Mouse (Mus musculus) kidney, embryonic 15.5 days (tissue): ENCODE measurements around the gene Hunk. TPM values are rescaled to one million over a fixed set of nuclear protein-coding genes. Genes with fewer than 3 reads are reported as not detected.

ENCODE experiments used
- ATAC-seq: fragments of 200-750 bp; cut with Nextera tagmentation; replicated peaks from 2 replicates; pipeline ENCODE4 v1.8.0; 2017; ENCODE audit warnings: moderate TSS enrichment; ENCODE audit not compliant: low FRiP score
- H3K27ac ChIP-seq: fragments of 300-500 bp; sonication (generic); 2 replicates; pipeline ENCODE4 v1.5.1; 2015; ENCODE audit warnings: mild to moderate bottlenecking, inconsistent platforms
- H3K27me3 ChIP-seq: fragments of 300-500 bp; sonication (generic); 2 replicates; pipeline ENCODE4 v1.6.1; 2015; ENCODE audit warnings: inconsistent platforms
- H3K36me3 ChIP-seq: fragments of 300-500 bp; sonication (generic); 2 replicates; pipeline ENCODE4 v1.6.1; 2015; ENCODE audit warnings: inconsistent platforms
- H3K4me1 ChIP-seq: fragments of 300-500 bp; sonication (generic); 2 replicates; pipeline ENCODE4 v1.6.1; 2015; ENCODE audit warnings: inconsistent platforms
- H3K4me2 ChIP-seq: fragments of 300-500 bp; sonication (generic); 2 replicates; pipeline ENCODE4 v1.6.1; 2015; ENCODE audit warnings: moderate library complexity, mild to moderate bottlenecking, inconsistent platforms
- H3K4me3 ChIP-seq: fragments of 300-500 bp; sonication (generic); replicated peaks from 2 replicates; pipeline ENCODE4 v1.5.1; 2015; ENCODE audit warnings: mild to moderate bottlenecking, inconsistent platforms
- H3K9ac ChIP-seq: fragments of 300-500 bp; sonication (generic); 2 replicates; pipeline ENCODE4 v1.6.1; 2015; ENCODE audit warnings: mild to moderate bottlenecking, inconsistent platforms
- H3K9me3 ChIP-seq: fragments of 300-500 bp; sonication (generic); replicated peaks from 2 replicates; pipeline ENCODE4 v1.6.1; 2016; ENCODE audit warnings: inconsistent platforms
- WGBS: fragments of 180-500 bp; shearing (Covaris S2); methylation state at CpG from one replicate; pipeline ENCODE4 v1.1.7; 2015; ENCODE audit warnings: mixed read lengths; 5-methylcytosine and 5-hydroxymethylcytosine counted together
- polyA plus RNA-seq: library from polyadenylated mRNA; unstranded; fragments of >200 nt; fragmentation: Nextera tagmentation; extraction: Ambion mirVana; gene quantifications from 2 replicates; pipeline ENCODE4 v1.2.1, GENCODE M21; 2015

The Hunk gene
- polyA plus RNA-seq, 1 experiment from 2014 or later = 13.5 TPM

DNA sequence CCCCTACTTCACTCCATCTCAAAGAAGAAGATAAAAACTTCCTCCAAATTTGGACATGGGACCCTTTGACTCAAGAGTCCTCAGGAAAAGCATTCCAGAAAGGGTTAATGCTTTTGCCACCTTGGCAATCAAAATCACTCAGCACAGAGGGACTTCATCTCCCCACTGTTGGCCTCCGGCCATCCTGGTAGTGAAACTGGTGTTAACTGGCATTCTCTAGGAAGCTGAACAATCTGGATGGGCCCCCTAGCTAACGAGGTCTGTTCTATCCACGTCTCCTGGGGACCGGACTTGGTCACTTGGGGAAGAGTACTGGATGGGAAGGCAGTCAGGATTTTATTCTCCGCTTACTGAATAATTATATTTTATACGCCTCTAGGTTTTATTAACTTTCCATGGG lies 57.2 kb downstream of the Hunk start:
- Histone ChIP-seq H3K9me3 (no peaks in the 10 kb centered on the region), H3K4me2 (no peak overlapping the region), H3K27ac (0 out of 2 replicates have a peak overlapping the region, but pooled peaks have one; percentile 30), H3K9ac (no peak overlapping the region), H3K4me3 (no peak overlapping the region), H3K36me3 (peaks cover 30% of the 10 kb centered on the region), H3K4me1 (peaks cover 17% of the 10 kb centered on the region), H3K27me3 (no peaks in the 10 kb centered on the region)
- 63% methylated on average over 6 of the region's 6 CpGs for WGBS
- ATAC-seq = no peak

- Histone ChIP-seq H3K4me3 (no peak overlapping the region), H3K27me3 (no peaks in the 10 kb centered on the region), H3K9ac (no peak overlapping the region), H3K27ac (peak overlapping the region; percentile 89), H3K4me2 (peak overlapping the region; percentile 28), H3K9me3 (no peaks in the 10 kb centered on the region), H3K36me3 (peaks cover 37% of the 10 kb centered on the region), H3K4me1 (peaks cover 34% of the 10 kb centered on the region)
- 25% methylated on average over 11 of the region's 11 CpGs for WGBS
- ATAC-seq = peak; percentile 44; the same call in 1 of the 2 replicates
These were observed 67.4 kb downstream of the Hunk start for GRCm38 (mm10) chr16:90453197-90453596.

- no peaks in the 10 kb centered on the region for H3K9me3 ChIP-seq
- no peak overlapping the region for H3K9ac ChIP-seq
- H3K4me3 ChIP-seq = no peak overlapping the region
- H3K4me2 ChIP-seq = no peak overlapping the region
- no peaks in the 10 kb centered on the region for H3K27me3 ChIP-seq
- peaks cover 31% of the 10 kb centered on the region for H3K4me1 ChIP-seq
- 75% methylated on average over 7 of the region's 7 CpGs for WGBS
- H3K27ac ChIP-seq = no peak overlapping the region
- ATAC-seq = no peak
- H3K36me3 ChIP-seq = peaks cover 32% of the 10 kb centered on the region
These were observed 70.8 kb downstream of the Hunk start for GRCm38 (mm10) chr16:90456495-90457125.

- Histone ChIP-seq H3K4me2 (no peak overlapping the region), H3K27me3 (no peaks in the 10 kb centered on the region), H3K9ac (no peak overlapping the region), H3K27ac (peak overlapping the region; percentile 15; the same call in 1 of the 2 replicates), H3K4me1 (peaks cover 21% of the 10 kb centered on the region), H3K4me3 (no peak overlapping the region), H3K36me3 (peaks cover 34% of the 10 kb centered on the region), H3K9me3 (no peaks in the 10 kb centered on the region)
- 51% methylated on average over 11 of the region's 11 CpGs for WGBS
- ATAC-seq = no peak
These were observed 73.2 kb downstream of the Hunk start for GRCm38 (mm10) chr16:90458899-90459610.

DNA sequence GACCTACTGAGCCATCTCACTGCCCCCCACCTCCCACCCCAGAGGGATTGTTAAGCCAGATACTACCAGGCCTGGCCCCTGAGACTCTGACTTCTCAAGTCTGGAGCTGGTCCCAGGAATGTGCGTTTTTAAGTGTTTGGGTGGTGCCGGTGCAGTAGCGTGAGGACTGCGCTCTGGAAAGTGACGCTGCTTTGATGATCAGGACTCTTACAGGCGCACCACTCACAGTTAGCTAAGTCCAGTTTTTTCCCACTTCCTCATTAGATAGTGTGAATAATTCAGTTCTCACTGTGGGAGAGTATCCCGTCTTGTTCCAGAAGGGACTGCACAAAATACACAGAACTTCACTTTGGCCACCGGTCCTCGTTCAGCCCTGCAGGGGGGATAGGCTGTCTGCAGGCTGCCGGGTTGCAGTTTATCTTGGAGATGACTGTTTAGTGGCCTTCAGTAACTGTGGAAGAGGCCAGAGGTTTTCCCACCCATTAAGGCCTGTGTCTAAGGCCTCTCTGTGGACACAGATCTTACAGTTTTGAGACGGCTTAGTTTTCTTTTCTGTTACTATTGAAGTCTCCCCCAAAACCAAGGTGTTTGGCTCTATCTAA lies 75.6 kb downstream of the Hunk start:
- 42% methylated on average over 11 of the region's 11 CpGs for WGBS
- H3K9ac ChIP-seq = no peak overlapping the region

DNA sequence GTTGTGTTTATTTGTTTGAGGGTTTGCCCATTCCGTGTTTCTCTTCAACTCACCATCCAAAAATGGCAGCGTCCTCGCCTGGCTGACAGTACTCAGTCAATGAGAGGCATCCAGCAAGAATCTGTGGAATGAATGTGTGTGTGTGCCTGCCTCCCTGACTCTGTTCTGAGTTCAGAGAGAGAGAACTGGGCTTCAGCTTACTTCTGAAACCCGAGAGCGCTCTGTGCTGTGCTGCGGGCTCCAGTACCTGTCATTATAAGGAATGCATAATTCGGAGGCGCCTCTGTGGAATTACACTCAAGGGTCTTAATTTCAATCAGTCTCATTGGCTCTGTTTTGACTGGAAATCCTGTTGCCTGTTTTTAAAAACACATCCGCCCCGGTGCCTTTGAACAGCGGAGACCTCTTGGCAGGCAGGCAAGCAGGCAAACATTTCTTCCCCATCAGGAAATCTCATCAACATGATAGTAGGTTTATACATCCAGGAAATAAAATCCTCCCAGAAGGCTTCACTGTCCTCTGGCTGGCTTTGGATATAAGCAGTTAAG lies 77.0 kb downstream of the Hunk start:
- H3K9me3 ChIP-seq = 0 out of 2 replicates have a peak, but pooled peaks cover 5% of the 10 kb centered on the region
- H3K27me3 ChIP-seq = no peaks in the 10 kb centered on the region
- H3K27ac ChIP-seq = peak overlapping the region; percentile 37; the same call in 1 of the 2 replicates
- no peak for ATAC-seq
- peaks cover 43% of the 10 kb centered on the region for H3K36me3 ChIP-seq
- no peak overlapping the region for H3K9ac ChIP-seq
- WGBS = 54% methylated on average over 11 of the region's 11 CpGs
- no peak overlapping the region for H3K4me2 ChIP-seq
- no peak overlapping the region for H3K4me3 ChIP-seq
- H3K4me1 ChIP-seq = peaks cover 20% of the 10 kb centered on the region

More for the DNA sequence above, 75.6 kb downstream of the Hunk start:
- Histone ChIP-seq H3K4me2 (no peak overlapping the region), H3K4me1 (peaks cover 20% of the 10 kb centered on the region), H3K4me3 (no peak overlapping the region), H3K27me3 (no peaks in the 10 kb centered on the region), H3K36me3 (peaks cover 32% of the 10 kb centered on the region), H3K9me3 (0 out of 2 replicates have a peak, but pooled peaks cover 4% of the 10 kb centered on the region), H3K27ac (no peak overlapping the region)
- ATAC-seq = no peak; the same call in 1 of the 2 replicates

GRCm38 (mm10) chr16:90465154-90465553 lies 79.3 kb downstream of the Hunk start:
- Histone ChIP-seq H3K9me3 (0 out of 2 replicates have a peak, but pooled peaks cover 5% of the 10 kb centered on the region), H3K4me2 (no peak overlapping the region), H3K27ac (no peak overlapping the region), H3K36me3 (peaks cover 63% of the 10 kb centered on the region), H3K4me1 (peaks cover 20% of the 10 kb centered on the region), H3K27me3 (no peaks in the 10 kb centered on the region), H3K9ac (no peak overlapping the region), H3K4me3 (no peak overlapping the region)
- no peak for ATAC-seq
- WGBS = 94% methylated on average over 5 of the region's 5 CpGs

DNA sequence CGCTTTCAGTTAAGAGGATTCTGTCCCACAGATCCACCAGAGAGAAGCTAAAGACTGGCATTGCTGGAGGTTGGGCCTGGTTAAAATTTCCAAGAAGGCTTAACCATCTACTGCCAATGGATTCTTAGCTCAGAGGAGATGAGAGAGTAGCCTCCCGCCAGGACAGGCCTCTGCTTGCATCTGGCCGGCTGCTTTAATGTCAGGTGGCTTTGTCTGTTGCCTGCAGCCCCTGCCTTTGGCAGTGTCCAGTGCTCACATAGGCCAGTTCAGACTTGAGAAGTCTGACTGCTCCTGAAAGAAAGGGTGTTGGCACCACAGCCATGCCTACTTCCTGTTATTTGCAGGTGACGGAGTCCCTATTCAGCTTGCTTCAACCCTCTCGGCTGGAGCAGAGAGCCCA lies 82.5 kb downstream of the Hunk start:
- no peak overlapping the region for H3K27ac ChIP-seq
- no peak for ATAC-seq
- H3K36me3 ChIP-seq = peaks cover 75% of the 10 kb centered on the region
- no peaks in the 10 kb centered on the region for H3K27me3 ChIP-seq
- no peak overlapping the region for H3K4me3 ChIP-seq
- H3K9ac ChIP-seq = no peak overlapping the region
- 87% methylated on average over 5 of the region's 5 CpGs for WGBS
- H3K4me1 ChIP-seq = peaks cover under 1% of the 10 kb centered on the region; the same call in 1 of the 2 replicates
- 0 out of 2 replicates have a peak, but pooled peaks cover 5% of the 10 kb centered on the region for H3K9me3 ChIP-seq
- no peak overlapping the region for H3K4me2 ChIP-seq

DNA sequence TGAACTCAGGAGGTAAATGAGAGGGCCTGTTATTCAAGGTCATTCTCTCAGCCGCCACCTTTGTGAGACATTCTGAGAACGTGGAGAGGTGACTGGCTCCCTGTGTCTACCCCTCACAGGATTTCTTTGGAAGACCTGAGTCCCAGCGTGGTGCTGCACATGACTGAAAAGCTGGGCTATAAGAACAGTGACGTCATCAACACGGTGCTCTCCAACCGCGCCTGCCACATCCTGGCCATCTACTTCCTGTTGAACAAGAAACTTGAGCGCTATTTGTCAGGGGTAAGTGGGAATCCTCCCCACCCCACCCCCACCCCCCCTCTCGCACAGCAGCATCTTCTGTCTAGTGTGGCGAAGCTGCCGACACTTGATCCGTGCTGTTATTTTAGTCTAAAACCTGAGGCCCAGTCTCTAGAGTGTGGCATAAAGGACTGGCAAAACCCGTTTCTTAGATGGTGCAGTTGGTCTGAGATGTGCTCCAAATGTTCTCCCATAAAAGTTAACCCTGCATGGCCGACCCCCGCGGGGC lies 90.0 kb downstream of the Hunk start:
- ATAC-seq = peak; percentile 56
- Histone ChIP-seq H3K4me1 (0 out of 2 replicates have a peak, but pooled peaks cover 7% of the 10 kb centered on the region), H3K9ac (no peak overlapping the region), H3K27ac (0 out of 2 replicates have a peak overlapping the region, but pooled peaks have one; percentile 28), H3K4me2 (no peak overlapping the region), H3K9me3 (no peaks in the 10 kb centered on the region), H3K36me3 (peaks cover 75% of the 10 kb centered on the region), H3K27me3 (no peaks in the 10 kb centered on the region), H3K4me3 (no peak overlapping the region)
- WGBS = 61% methylated on average over 16 of the region's 16 CpGs

- no peak overlapping the region for H3K4me2 ChIP-seq
- H3K9me3 ChIP-seq = no peaks in the 10 kb centered on the region
- H3K9ac ChIP-seq = no peak overlapping the region
- ATAC-seq = no peak
- no peak overlapping the region for H3K4me3 ChIP-seq
- H3K4me1 ChIP-seq = no peaks in the 10 kb centered on the region
- WGBS = 93% methylated on average over 5 of the region's 5 CpGs
- H3K36me3 ChIP-seq = peaks cover 93% of the 10 kb centered on the region
- no peaks in the 10 kb centered on the region for H3K27me3 ChIP-seq
- no peak overlapping the region for H3K27ac ChIP-seq
These were observed 95.8 kb downstream of the Hunk start for GRCm38 (mm10) chr16:90481612-90482011.

GRCm38 (mm10) chr16:90483341-90483740 lies 97.5 kb downstream of the Hunk start:
- no peaks in the 10 kb centered on the region for H3K4me1 ChIP-seq
- no peak for ATAC-seq
- no peak overlapping the region for H3K9ac ChIP-seq
- no peak overlapping the region for H3K4me2 ChIP-seq
- no peaks in the 10 kb centered on the region for H3K9me3 ChIP-seq
- no peak overlapping the region for H3K4me3 ChIP-seq
- no peak overlapping the region for H3K27ac ChIP-seq
- H3K27me3 ChIP-seq = no peaks in the 10 kb centered on the region
- H3K36me3 ChIP-seq = peaks cover 94% of the 10 kb centered on the region
- WGBS = 81% methylated on average over 6 of the region's 6 CpGs
